Mouse (Mus musculus) heart, postnatal 14 days (tissue): ENCODE data around the gene Slc25a18. TPM values are rescaled to one million over a fixed set of nuclear protein-coding genes. Genes with fewer than 3 reads are reported as not detected.

Experiments used
- DNase-seq, 2 experiments: peaks; one replicate each; pipeline ENCODE4 v3.0.0; 2021 to 2022
- intact Hi-C: fragments of 180-260 bp; cut with DNase I; formaldehyde crosslinking; loops from one replicate; pipeline ENCODE4 v1.15.1; 2025
- long read RNA-seq, 2 experiments: library from polyadenylated mRNA; stranded (forward); transcript quantifications; one replicate each; pipeline ENCODE4 v2.0.0; 2021
- total RNA-seq, 2 experiments: library from RNA; stranded (reverse); gene quantifications; 2 replicates each; pipeline ENCODE4 v1.2.3; 2021

The Slc25a18 gene
- under 1 TPM; 0.15 to 0.38 TPM for total RNA-seq
- long read RNA-seq, experiment 1, result 0 reads
- long read RNA-seq, experiment 2, result 0 reads

DNA sequence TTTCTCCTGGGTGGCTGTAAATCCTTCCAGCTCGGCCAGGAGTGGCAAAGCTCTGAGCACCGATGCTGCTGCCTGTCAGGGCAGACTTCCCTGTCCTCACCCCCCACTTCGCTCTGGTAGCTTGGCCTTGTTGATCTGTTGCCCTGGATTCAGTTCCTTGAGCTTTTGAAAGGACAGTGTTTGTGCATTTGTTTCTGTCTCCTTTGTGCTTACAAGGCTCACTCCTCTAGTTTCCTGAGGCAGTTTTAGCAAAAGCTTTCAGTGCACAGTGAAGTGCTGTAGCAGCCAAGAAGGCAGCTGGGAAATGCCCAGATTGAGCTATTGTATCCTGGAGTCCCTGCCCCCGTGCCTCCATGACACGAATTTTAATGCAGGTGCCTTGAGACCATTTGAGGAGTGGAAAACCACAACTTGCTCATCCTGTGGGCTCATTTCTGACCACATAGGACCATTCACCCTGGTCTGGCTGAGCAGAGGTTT lies at the start of gene Slc25a18:
TSS of gene Slc25a18 (plus strand) at position 430 of the 480 bp plus-strand sequence.
- intact Hi-C loops, result no loop called here

DNA sequence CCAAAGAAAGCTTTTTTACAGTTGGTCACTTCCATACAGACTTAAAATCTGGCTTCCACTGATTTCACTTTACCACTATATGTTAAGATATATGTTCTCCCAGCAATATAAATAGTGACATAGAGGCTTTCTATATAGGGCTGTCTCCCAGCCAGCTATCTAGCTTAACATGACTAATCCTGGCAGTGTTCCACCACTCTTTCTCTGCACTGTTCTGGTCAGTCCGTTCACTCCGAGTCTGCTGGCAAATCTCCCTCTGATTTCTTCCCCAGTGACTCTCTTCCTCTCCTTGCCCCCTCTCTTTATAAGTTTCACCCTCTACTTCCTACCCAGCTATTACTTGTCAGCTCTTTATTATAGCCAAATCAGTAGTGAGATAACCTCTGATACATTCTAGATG lies 47.4 kb upstream of the Slc25a18 start:
- intact Hi-C loops, result no loop called here
- no peak for DNase-seq

More for the DNA sequence above, at the start of gene Slc25a18:
- DNase-seq, result no peak

DNA sequence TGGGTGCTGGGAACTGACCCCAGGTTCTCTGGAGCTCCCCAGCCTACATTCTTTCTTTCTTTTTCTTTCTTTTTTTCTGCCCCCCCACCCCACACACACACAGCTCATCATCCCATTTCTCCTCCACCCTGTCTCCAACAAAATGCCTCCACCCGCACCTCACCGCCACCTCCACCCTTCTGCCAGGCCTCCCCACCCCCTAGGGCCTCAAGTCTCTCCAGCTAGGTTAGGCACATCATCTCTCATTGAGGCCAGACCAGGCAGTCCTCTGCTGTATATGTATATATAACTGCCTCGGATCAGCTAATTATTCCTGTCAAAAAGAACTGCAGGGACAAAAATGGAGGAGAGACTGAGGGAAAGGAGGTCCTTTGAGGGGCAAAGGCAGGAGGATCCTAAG lies 37.4 kb upstream of the Slc25a18 start:
- DNase-seq, result no peak
- intact Hi-C loops, result loop anchor here (1.0 to 5.0 kb wide), 3 partner anchors 64 to 197 kb away; no protein-coding TSS in a partner anchor

DNA sequence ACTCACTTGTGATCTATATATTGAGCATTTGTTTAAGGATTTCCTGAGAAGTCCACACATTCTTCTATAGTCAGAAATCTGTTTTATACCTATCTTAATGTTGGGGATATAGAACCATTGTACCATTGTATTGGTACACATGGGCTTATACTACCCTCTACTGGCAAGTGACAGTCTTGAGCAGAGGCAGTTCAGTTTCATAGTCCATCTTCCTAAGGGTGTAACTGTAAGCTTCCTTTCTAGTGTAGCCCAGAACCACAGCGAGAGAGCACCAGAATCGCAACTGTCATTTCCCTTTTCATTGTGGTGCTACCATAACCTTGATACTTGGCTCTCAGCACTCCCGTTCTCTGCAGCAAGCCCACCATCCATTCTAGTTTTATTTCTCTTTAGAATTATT lies 36.8 kb upstream of the Slc25a18 start:
- DNase-seq, result peak; percentile 5 to 37
- intact Hi-C loops, result loop anchor here (1.0 to 5.0 kb wide), 3 partner anchors 64 to 197 kb away; no protein-coding TSS in a partner anchor

DNA sequence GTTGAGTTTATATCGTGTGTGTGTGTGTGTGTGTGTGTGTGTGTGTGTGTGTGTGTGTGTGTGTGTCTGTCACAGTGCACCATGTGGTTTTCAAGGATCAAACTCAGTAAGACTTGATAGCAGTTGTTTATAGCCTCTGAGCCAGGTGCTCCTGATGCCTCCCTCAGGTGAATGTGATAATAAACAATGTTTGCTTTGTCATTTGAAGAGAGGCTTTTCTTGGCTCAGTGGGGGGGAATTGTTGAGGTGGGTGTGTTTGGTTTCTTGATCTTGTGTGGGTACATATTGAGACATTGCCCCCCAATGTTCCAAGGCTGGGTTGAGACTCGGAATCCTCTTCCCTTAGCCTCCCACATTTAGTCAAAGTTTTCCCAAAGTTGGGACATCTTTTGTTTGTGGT lies 30.2 kb upstream of the Slc25a18 start:
- intact Hi-C loops, result no loop called here
- DNase-seq, result no peak

DNA sequence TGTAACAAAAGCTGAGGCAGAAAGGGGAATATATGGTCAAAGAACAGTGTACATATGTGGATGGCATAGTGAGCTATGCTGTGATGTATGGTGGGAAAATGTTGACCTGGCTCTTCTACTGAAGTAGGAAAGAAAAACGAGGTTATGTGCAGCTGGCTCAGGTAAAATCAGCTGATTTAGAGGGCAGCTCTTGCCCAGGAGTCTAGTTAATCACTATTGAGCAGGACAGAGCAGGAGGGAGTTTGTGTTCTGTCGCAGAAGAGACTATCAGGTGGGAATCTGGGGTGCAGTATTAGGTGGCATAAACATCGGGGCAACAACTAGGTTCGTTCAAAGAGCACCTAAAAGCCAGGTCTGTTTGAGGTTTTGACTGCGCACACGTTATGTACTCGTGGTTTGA lies 29.1 kb upstream of the Slc25a18 start:
- intact Hi-C loops, result no loop called here
- no peak for DNase-seq

DNA sequence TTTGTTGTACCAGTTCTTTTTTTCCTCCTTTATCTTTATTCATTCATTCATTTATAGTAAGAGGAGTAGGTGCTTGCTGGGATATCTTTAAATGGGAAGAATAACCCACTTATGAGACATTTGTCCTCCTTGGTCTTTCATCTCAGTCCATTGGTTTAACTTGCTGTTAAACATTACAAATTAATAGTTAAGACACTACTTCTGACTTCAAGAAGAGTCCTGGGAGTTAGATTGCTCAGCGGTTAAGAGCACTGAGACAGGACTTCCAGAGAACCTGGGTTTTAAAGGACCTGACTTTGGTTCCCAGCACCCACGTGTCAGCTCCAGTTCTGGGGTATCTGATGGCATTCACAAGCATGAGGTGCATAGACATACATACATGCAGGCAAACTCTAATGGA lies 27.0 kb upstream of the Slc25a18 start:
- no peak for DNase-seq
- intact Hi-C loops, result no loop called here

DNA sequence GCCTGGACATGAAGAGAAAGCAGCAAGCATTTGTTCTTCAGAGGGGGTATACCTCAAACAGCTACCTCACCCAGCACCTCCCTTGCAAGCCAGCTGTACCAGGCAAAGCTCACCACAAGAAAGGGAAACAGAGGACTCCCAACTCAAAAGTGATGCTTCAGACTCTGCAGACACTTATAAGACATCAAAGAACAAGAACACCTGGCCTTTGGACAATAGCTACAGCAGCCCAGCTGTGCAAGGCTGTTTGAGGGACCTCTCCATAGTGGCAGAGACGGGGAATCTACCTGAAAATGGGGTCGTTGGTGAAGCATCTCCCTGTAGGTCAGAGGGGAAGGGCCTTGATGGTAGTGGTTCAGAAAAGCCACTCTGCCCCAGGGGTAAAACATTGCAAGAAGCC lies 12.2 kb upstream of the Slc25a18 start:
- no peak for DNase-seq
- intact Hi-C loops, result no loop called here

DNA sequence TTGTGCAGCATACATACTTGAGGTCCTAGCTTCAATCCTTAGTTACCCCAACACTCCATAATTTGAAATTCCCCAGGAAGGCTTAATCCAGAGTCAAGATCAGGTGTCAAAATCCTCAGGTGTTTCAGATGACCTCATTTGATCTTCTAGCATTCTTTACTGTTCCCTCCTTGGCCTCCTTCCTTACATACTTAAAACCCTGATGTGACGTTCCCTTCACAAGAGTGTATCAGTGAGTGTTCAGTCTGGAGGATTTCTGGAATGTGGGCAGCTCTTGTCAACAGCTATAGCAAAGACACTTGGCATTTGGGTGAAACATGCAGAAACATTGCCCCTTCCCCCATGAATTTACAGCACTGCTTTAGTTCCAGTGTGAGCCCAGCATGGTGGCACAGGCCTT lies 3.4 kb upstream of the Slc25a18 start:
- intact Hi-C loops, result no loop called here
- DNase-seq, result no peak

DNA sequence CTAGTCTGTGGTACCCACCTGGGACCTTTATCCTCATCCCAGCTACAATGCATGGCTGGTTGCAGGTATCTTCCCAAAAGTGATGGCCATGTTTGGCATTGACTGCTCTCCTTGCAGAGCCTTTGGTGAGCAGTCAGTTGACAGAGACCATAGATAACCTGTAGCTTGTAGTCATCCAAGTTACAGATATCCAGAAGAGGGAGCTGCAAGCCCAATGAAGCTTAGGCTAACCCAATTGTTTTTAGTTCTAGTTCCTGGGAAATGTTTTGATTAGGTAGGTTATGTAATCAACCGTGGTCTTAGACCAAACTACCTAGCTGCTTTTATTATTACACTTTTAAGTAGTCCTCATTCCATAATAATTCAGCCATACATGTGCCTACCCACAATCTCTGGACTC lies 2.0 kb upstream of the Slc25a18 start:
- no peak for DNase-seq
- intact Hi-C loops, result no loop called here

DNA sequence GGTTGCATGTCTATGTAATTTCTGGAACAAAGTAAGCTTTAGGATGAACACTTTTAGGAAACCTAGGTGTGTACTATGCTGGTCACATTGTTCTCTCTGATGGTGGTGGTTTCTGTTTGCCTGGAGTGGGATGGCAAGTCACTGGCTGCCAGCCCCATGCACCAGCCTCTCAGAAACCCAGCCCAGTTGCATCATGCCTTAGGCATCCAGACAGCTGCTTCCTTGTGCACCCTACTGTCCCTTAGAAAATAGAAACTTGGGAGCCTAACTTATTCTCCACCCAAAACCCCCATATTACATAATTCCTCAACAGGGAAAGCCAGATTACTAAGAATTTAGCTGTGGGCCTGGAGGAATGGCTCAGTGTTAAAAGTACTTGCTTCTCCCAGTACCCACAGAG lies 1.4 kb upstream of the Slc25a18 start:
- intact Hi-C loops, result no loop called here

DNA sequence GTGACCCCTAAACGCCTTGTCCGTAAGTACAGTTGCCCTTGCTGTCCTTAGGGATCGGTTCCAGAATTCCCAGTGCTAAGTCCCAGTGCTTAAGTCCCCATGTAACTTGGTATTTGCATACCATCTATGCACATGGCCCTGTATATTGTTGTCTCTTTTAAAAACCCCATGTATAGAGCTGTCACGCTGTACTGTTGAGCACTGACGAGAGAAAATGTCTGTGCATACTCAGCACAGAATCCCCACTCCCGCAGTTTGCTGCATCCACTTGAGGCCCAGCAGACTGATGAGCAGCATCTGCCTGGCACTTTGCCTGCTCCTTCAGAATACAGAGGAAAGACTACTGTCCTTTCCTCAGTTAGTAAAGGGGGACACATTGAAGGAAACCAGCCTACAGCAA lies 385 bp downstream of the Slc25a18 start:
- intact Hi-C loops, result no loop called here
- no peak for DNase-seq

More for the DNA sequence above, 1.4 kb upstream of the Slc25a18 start:
- no peak for DNase-seq

DNA sequence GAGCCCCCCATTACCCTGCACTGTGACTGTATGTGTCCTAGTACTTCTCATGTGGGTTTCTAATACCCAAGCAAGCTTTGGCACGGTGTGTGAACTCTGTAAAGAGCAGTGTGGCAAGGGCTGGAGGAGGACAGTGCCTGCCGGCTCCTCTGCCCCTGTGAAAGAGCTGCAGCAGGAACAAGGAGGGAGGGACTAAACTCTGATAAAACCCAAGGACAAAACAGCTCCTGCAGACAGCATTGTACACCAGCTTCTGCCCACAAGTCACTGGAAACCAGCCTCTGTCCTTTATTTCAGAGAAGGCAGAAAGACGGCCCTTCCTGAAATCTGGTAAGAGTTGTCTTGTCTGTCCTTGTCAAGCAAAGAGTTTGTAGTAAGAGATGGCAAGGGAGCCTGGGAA lies 2.9 kb downstream of the Slc25a18 start:
- no peak for DNase-seq
- intact Hi-C loops, result no loop called here

DNA sequence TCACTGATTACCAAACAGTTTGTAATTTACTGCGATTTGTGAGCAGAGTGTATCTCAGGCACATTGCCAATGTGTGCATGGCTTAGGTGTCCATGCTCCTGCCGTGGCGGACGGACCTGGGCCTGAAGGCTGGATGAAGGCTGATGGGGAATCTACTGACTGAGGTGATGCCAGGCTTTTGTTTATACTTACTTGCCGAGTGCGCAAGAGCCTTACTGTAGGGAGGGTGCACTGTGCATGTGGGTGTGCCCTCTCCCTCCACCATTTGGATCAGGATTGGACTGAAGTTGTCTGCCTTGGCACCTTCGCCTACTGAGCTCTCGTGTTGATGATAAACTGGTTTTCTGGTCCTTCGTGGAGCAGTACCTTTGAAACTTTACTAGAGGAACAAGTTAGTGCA lies 4.2 kb downstream of the Slc25a18 start:
- DNase-seq, result no peak
- intact Hi-C loops, result no loop called here

DNA sequence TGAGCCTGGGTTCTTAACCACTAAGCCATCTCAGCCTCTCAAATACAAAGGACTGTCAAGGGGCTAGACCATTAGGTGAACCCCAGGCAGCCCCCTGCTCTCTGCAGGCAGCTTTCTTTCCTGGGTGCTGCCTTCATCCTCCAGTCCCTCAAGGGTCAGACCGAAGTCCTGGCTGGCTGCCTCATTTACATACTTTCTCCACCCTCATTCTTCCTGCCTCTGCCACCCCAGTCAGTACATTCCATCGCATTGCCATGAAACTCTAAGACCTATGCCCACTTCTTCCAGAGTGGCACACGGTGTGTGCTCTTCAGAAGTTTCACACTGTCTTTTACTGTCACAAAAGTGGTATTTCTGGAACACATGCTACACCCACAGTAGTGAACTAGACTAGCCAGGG lies 4.8 kb downstream of the Slc25a18 start:
- DNase-seq, result no peak
- intact Hi-C loops, result no loop called here

DNA sequence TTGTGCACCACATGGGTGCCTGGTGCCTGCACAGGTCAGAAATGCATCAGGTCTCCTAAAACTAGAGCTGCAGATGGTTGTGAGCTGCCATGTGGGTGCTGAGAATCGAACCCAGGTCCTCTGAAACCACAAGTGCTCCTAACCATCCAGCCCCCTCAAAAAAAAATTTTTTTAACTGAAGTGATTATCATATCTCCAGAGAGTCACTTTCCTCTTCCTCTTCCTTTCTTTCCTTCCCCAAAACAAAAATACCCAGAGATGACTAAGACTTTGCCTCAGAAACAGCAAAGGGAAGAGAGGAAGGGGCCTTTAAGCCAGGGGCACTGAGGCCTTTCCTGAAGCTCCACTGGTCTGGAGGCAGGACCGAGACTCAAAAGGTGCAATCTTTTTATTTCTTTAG lies 9.6 kb downstream of the Slc25a18 start:
- DNase-seq, result no peak
- intact Hi-C loops, result no loop called here

DNA sequence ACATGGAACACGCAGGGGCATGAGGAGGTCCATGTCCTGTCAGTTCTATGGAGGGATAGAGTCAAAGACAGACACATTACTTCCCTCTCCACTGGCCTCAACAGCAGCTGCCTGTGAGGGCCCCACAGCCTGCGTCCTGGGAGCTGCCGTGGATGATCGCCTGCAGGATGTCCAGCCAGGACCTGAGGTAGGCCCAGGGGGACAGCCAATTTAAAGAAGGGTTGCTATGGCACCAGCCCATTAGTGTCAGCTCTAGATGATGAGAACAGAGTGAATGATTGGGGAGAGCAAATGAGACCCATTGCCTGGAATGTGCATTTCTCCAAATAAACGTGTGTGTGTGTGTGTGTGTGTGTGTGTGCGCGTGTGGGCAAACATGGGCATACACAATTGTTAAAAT lies 11.0 kb downstream of the Slc25a18 start:
- intact Hi-C loops, result no loop called here
- no peak for DNase-seq

DNA sequence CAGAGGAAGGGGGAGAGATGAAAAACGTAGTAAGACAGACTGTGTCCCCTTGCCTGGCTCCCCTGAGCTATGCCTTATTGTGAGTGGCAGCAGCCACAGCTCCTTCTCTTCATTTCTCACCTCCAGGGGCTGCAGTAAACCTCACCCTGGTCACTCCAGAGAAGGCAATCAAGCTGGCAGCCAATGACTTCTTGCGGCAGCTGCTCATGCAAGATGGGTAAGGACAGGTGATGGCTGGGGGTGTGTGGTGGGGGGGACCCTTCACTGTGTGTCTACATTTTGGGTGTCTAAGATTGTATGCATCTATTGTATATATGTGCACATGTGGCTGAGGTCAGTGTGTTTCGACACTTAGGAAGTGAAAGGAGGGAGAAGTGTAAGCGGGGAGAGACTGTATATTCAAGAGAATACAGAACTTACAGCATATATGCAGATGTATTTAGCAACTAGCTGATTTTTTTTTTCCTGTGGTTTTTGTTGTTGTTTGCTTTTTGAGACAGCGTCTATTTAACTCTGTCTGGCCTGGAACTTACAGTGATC lies 14.8 kb downstream of the Slc25a18 start:
- no peak for DNase-seq
- intact Hi-C loops, result no loop called here

DNA sequence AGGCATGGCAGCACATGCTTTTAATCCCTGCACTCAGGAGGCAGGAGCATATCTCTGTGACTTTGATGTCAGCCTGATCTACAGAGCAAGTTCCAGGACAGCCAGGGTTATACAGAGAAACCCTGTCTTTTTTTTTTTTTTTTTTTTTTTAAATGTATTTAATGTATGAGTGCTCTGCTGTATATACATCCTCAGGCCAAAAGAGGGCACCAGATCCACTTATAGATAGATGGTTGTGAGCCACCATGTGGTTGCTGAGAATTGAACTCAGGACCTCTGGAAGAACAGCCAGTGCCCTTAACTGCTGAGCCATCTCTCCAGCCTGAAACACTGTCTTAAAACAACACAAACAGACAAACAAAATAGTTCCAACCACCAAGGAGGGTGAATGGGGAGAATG lies 15.5 kb downstream of the Slc25a18 start:
- no peak for DNase-seq
- intact Hi-C loops, result no loop called here

DNA sequence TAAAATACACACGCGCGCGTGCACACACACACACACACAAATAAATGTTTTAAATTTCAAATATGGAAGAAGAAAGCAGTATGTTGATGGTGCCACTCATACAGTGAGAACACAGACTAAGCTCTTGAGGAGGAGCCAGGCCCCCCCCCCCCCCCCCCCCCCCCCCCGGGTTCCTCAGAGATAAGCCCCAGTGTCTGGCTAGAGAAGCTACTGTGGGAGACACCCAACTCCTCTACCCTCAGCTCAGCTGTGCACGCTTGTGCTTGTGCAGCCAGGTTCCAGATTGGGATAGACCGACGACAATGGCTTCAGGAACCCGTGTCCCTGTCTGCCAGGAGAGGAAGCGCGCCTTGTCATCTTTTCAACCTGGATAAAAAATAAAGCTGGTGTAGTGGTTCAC lies 16.8 kb downstream of the Slc25a18 start:
- intact Hi-C loops, result no loop called here
- no peak for DNase-seq

DNA sequence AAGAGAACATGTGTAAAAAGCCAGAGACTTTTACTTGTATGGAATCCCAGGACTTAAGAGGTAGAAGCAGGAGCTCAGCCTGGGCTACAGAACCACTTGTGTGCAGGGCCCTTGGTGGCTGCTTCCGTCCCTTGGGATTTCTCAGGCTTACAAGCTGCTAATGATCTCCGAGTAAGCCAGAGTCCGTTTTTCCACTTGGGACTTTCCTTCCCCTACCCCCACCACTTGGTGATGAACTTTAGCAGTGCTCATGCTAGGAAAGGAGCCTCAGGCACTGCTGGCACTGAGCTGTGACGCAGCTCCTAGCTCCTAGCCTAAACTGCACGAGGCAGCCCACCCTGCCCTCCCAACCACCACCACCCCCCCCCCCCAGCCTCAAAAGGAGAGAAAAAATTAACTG lies 17.3 kb downstream of the Slc25a18 start:
- intact Hi-C loops, result no loop called here
- DNase-seq, result no peak

DNA sequence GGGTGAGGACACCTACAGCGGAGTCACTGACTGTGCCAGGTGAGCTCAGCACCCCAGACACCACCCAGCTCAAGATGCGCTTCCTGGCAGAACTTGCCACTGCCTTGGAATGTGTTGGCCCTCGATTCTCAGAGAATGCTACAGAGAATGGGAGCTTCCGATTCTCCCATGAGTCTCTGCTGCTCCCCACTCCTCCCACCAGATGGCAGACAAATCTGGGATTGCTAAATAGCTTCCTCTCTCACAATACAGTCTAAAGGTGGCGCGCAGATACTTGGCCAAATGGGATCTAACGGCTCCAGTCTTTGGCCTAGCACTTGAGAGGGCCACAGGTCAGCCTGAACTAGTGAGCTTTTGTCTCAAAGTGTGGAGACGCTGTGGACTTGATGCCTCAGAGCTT lies 19.6 kb downstream of the Slc25a18 start:
- DNase-seq, result no peak
- intact Hi-C loops, result no loop called here
